Mouse (Mus musculus) heart, adult 2 months (tissue): Measurements from ENCODE around the gene Efna5. TPM values are rescaled to one million over a fixed set of nuclear protein-coding genes. Genes with fewer than 3 reads are reported as not detected.

Source experiments
- DNase-seq, 2 experiments: peaks; one replicate each; pipeline ENCODE4 v3.0.0; 2021
- H3K27ac ChIP-seq: fragments of 200-600 bp; 2 replicates; pipeline ENCODE4 v1.8.1; 2022
- H3K27me3 ChIP-seq: fragments of 200-500 bp; 2 replicates; pipeline ENCODE4 v1.6.1; 2012; ENCODE audit warnings: mild to moderate bottlenecking, low read length, inconsistent platforms, mixed read lengths; ENCODE audit not compliant: control insufficient read depth, insufficient read depth
- H3K36me3 ChIP-seq: fragments of 200-500 bp; 2 replicates; pipeline ENCODE4 v1.6.1; 2012; ENCODE audit warnings: low read length, inconsistent platforms; ENCODE audit not compliant: control insufficient read depth, insufficient read depth
- H3K4me1 ChIP-seq: fragments of 200-500 bp; 2 replicates; pipeline ENCODE4 v1.6.1; 2011; ENCODE audit warnings: low read length; ENCODE audit not compliant: control insufficient read depth, insufficient read depth
- H3K4me3 ChIP-seq: fragments of 200-600 bp; 2 replicates; pipeline ENCODE4 v1.8.1; 2022
- H3K79me2 ChIP-seq: fragments of 200-500 bp; replicated peaks from 2 replicates; pipeline ENCODE4 v1.6.1; 2012; ENCODE audit warnings: mild to moderate bottlenecking, inconsistent platforms, low read length, moderate library complexity, mixed read lengths; ENCODE audit not compliant: control insufficient read depth, insufficient read depth
- H3K9ac ChIP-seq: fragments of 200-500 bp; 2 replicates; pipeline ENCODE4 v1.6.1; 2012; ENCODE audit warnings: low read depth, mild to moderate bottlenecking, control low read depth, inconsistent platforms, low read length, mixed read lengths
- CTCF ChIP-seq: fragments of 200-600 bp; IDR thresholded peaks from 2 replicates; pipeline ENCODE4 v1.8.1; 2022; ENCODE audit warnings: antibody characterized with exemption, mild to moderate bottlenecking, moderate library complexity
- EP300 ChIP-seq: fragments of 200-500 bp; IDR thresholded peaks from 2 replicates; pipeline ENCODE4 v1.6.1; 2011; ENCODE audit warnings: low read depth, low read length, control low read depth; ENCODE audit not compliant: insufficient read depth
- POLR2A ChIP-seq: fragments of 200-500 bp; IDR thresholded peaks from 2 replicates; pipeline ENCODE4 v1.6.1; 2011; ENCODE audit warnings: mild to moderate bottlenecking, low read depth, low read length, control low read depth; ENCODE audit not compliant: insufficient read depth
- WGBS: fragments of 180-500 bp; shearing (Covaris S2); methylation state at CpG from one replicate; pipeline ENCODE4 v1.1.7; 2018; 5-methylcytosine and 5-hydroxymethylcytosine counted together
- intact Hi-C: fragments of 180-260 bp; cut with DNase I; formaldehyde crosslinking; loops from one replicate; pipeline ENCODE4 v1.15.1; 2025
- polyA plus RNA-seq: library from polyadenylated mRNA; depleted of rRNA; stranded (reverse); fragments of >200 nt; gene quantifications from 2 replicates; pipeline ENCODE4 v1.2.3, GENCODE M21; 2012
- total RNA-seq, 2 experiments: library from RNA; stranded (reverse); gene quantifications; 2 replicates each; pipeline ENCODE4 v1.2.3; 2021

The Efna5 gene
- total and polyA plus RNA-seq, 3 experiments = 3.9 to 24.0 (median 17.5) TPM

GRCm38 (mm10) chr17:62746827-62747226 is 134.3 kb downstream of the Efna5 start:
- WGBS = 87% methylated on average over 9 of the region's 9 CpGs
- no peak for TF ChIP-seq POLR2A
- no peak for TF ChIP-seq CTCF
- no peak for TF ChIP-seq EP300
- intact Hi-C loops = no loop called here
- no peak overlapping the region for H3K27ac ChIP-seq
- peaks cover 2% of the 10 kb centered on the region; the same call in 1 of the 2 replicates for H3K4me1 ChIP-seq
- H3K9ac ChIP-seq = no peak overlapping the region
- DNase-seq = no peak
- no peaks in the 10 kb centered on the region for H3K36me3 ChIP-seq
- no peaks in the 10 kb centered on the region for H3K27me3 ChIP-seq
- H3K4me3 ChIP-seq = no peak overlapping the region
- no peaks in the 10 kb centered on the region for H3K79me2 ChIP-seq

GRCm38 (mm10) chr17:62745286-62745685 is 135.8 kb downstream of the Efna5 start:
- DNase-seq = no peak
- H3K27ac ChIP-seq = no peak overlapping the region
- no peaks in the 10 kb centered on the region for H3K79me2 ChIP-seq
- intact Hi-C loops = no loop called here
- peaks cover 2% of the 10 kb centered on the region; the same call in 1 of the 2 replicates for H3K4me1 ChIP-seq
- 98% methylated on average over 4 of the region's 4 CpGs for WGBS
- H3K4me3 ChIP-seq = no peak overlapping the region
- H3K27me3 ChIP-seq = no peaks in the 10 kb centered on the region
- H3K36me3 ChIP-seq = no peaks in the 10 kb centered on the region
- H3K9ac ChIP-seq = no peak overlapping the region
- no peak for TF ChIP-seq CTCF

- Histone ChIP-seq H3K79me2 (no peaks in the 10 kb centered on the region), H3K9ac (no peak overlapping the region), H3K27ac (no peak overlapping the region), H3K4me3 (no peak overlapping the region), H3K4me1 (peaks cover under 1% of the 10 kb centered on the region; the same call in 1 of the 2 replicates), H3K36me3 (no peaks in the 10 kb centered on the region), H3K27me3 (no peaks in the 10 kb centered on the region)
- TF ChIP-seq EP300 = no peak
- no peak for TF ChIP-seq POLR2A
- no peak for TF ChIP-seq CTCF
- no peak for DNase-seq
- 81% methylated on average over 6 of the region's 6 CpGs for WGBS
- intact Hi-C loops = no loop called here
These were observed 136.9 kb downstream of the Efna5 start for GRCm38 (mm10) chr17:62744239-62744638.

- H3K36me3 ChIP-seq = no peaks in the 10 kb centered on the region
- no peaks in the 10 kb centered on the region for H3K27me3 ChIP-seq
- no peak overlapping the region for H3K9ac ChIP-seq
- TF ChIP-seq EP300 (no peak), CTCF (no peak), POLR2A (no peak)
- 20% methylated on average over 5 of the region's 5 CpGs for WGBS
- H3K4me3 ChIP-seq = no peak overlapping the region
- H3K79me2 ChIP-seq = no peaks in the 10 kb centered on the region
- intact Hi-C loops = no loop called here
- no peak for DNase-seq
- no peaks in the 10 kb centered on the region; the same call in 1 of the 2 replicates for H3K4me1 ChIP-seq
- no peak overlapping the region for H3K27ac ChIP-seq
These were observed 139.4 kb downstream of the Efna5 start for GRCm38 (mm10) chr17:62741702-62742101.

- Histone ChIP-seq H3K36me3 (no peaks in the 10 kb centered on the region), H3K27me3 (no peaks in the 10 kb centered on the region), H3K4me3 (no peak overlapping the region), H3K4me1 (no peaks in the 10 kb centered on the region; the same call in 1 of the 2 replicates), H3K9ac (no peak overlapping the region), H3K79me2 (no peaks in the 10 kb centered on the region), H3K27ac (no peak overlapping the region)
- WGBS = 66% methylated on average over 6 of the region's 6 CpGs
- no peak for DNase-seq
- intact Hi-C loops = no loop called here
- TF ChIP-seq POLR2A = no peak
- no peak for TF ChIP-seq EP300
- TF ChIP-seq CTCF = no peak
These were observed 140.1 kb downstream of the Efna5 start for GRCm38 (mm10) chr17:62741020-62741419.

- no peak for DNase-seq
- 93% methylated on average over 6 of the region's 6 CpGs for WGBS
- no peak overlapping the region for H3K4me3 ChIP-seq
- H3K4me1 ChIP-seq = no peaks in the 10 kb centered on the region; the same call in 1 of the 2 replicates
- H3K36me3 ChIP-seq = no peaks in the 10 kb centered on the region
- intact Hi-C loops = no loop called here
- no peak overlapping the region for H3K9ac ChIP-seq
- no peaks in the 10 kb centered on the region for H3K79me2 ChIP-seq
- no peak overlapping the region for H3K27ac ChIP-seq
- TF ChIP-seq EP300 = no peak
- no peak for TF ChIP-seq CTCF
- no peak for TF ChIP-seq POLR2A
- H3K27me3 ChIP-seq = no peaks in the 10 kb centered on the region
These were observed 141.1 kb downstream of the Efna5 start for GRCm38 (mm10) chr17:62739993-62740392.
